Mouse (Mus musculus) intestine, postnatal 0 days (tissue): ENCODE data around the gene Prkcq. TPM values are rescaled to one million over a fixed set of nuclear protein-coding genes. Genes with fewer than 3 reads are reported as not detected.

Experiments used
- ATAC-seq: fragments of 200-750 bp; cut with Nextera tagmentation; 2 replicates; pipeline ENCODE4 v1.8.0; 2017; ENCODE audit warnings: mild to moderate bottlenecking, moderate TSS enrichment, moderate library complexity
- H3K27ac ChIP-seq: fragments of 300-500 bp; sonication (generic); 2 replicates; pipeline ENCODE4 v1.5.1; 2014; ENCODE audit warnings: mild to moderate bottlenecking, low read depth, low read length, moderate library complexity
- H3K27me3 ChIP-seq: fragments of 300-500 bp; sonication (generic); replicated peaks from 2 replicates; pipeline ENCODE4 v1.6.1; 2014; ENCODE audit warnings: low read length, mixed read lengths; ENCODE audit not compliant: control insufficient read depth, insufficient read depth
- H3K36me3 ChIP-seq: fragments of 300-500 bp; sonication (generic); 2 replicates; pipeline ENCODE4 v1.6.1; 2014; ENCODE audit warnings: mild to moderate bottlenecking, moderate library complexity; ENCODE audit not compliant: control insufficient read depth, insufficient read depth
- H3K4me1 ChIP-seq: fragments of 300-500 bp; sonication (generic); replicated peaks from 2 replicates; pipeline ENCODE4 v1.6.1; 2014; ENCODE audit warnings: antibody characterized with exemption, low read length, mixed read lengths; ENCODE audit not compliant: control insufficient read depth, insufficient read depth
- H3K4me2 ChIP-seq: fragments of 300-500 bp; sonication (generic); replicated peaks from 2 replicates; pipeline ENCODE4 v1.6.1; 2014; ENCODE audit warnings: low read depth, mild to moderate bottlenecking, moderate library complexity
- H3K4me3 ChIP-seq: fragments of 300-500 bp; sonication (generic); 2 replicates; pipeline ENCODE4 v1.5.1; 2014; ENCODE audit warnings: low read depth, low read length
- H3K9ac ChIP-seq: fragments of 300-500 bp; sonication (generic); 2 replicates; pipeline ENCODE4 v1.6.1; 2014; ENCODE audit warnings: mild to moderate bottlenecking, low read depth, low read length
- H3K9me3 ChIP-seq: fragments of 300-500 bp; sonication (generic); 2 replicates; pipeline ENCODE4 v1.6.1; 2016; ENCODE audit warnings: mixed run types; ENCODE audit not compliant: control insufficient read depth
- CTCF ChIP-seq: sonication (generic); IDR thresholded peaks from 2 replicates; pipeline ENCODE4 v1.5.1; 2016; ENCODE audit warnings: low read depth, mild to moderate bottlenecking, control low read depth, antibody characterized with exemption, moderate library complexity
- WGBS: fragments of 180-500 bp; shearing (Covaris S2); extraction: QIAGEN DNeasy Blood & Tissue Kit; methylation state at CpG from one replicate; pipeline ENCODE4 v1.1.7; 2014; 5-methylcytosine and 5-hydroxymethylcytosine counted together
- polyA plus RNA-seq: library from polyadenylated mRNA; unstranded; fragments of >200 nt; fragmentation: Nextera tagmentation; extraction: Ambion mirVana; gene quantifications from 2 replicates; pipeline ENCODE4 v1.2.1, GENCODE M21; 2015

Prkcq gene
- polyA plus RNA-seq, 1 experiment from 2014 or later, result 1.1 TPM

GRCm38 (mm10) chr2:11299366-11299765 is 127.5 kb downstream of the Prkcq start:
- Histone ChIP-seq H3K9me3 (no peaks in the 10 kb centered on the region), H3K36me3 (no peaks in the 10 kb centered on the region), H3K4me1 (no peaks in the 10 kb centered on the region), H3K4me3 (no peak overlapping the region), H3K27ac (no peak overlapping the region), H3K27me3 (no peaks in the 10 kb centered on the region), H3K4me2 (no peak overlapping the region), H3K9ac (no peak overlapping the region)
- WGBS, result 67% methylated on average over 1 of the region's 1 CpGs
- no peak for TF ChIP-seq CTCF
- ATAC-seq, result no peak

DNA sequence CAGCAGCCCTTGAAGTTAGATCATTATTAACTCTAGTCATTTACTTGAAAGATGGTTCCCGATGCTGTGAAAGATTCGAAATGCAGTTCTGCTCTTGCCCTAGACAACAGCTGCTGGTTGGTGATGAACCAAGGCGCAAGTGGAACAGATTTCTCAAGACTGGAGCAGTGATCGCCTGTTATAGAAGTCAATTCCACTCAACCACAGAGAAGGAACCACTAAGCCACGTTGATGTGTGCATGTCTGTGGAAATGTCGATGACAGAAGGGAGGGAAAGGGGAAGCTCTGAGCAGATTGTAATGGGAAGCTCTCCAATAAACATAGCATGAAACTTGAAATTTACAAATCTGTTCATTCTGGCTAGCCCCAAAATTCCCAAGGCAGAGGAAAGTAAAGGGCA is 128.5 kb downstream of the Prkcq start:
- 77% methylated on average over 6 of the region's 6 CpGs for WGBS
- TF ChIP-seq CTCF, result no peak
- Histone ChIP-seq H3K9ac (no peak overlapping the region), H3K9me3 (no peaks in the 10 kb centered on the region), H3K4me3 (no peak overlapping the region), H3K27ac (no peak overlapping the region), H3K36me3 (no peaks in the 10 kb centered on the region), H3K4me2 (no peak overlapping the region), H3K27me3 (no peaks in the 10 kb centered on the region), H3K4me1 (no peaks in the 10 kb centered on the region)
- ATAC-seq, result no peak

DNA sequence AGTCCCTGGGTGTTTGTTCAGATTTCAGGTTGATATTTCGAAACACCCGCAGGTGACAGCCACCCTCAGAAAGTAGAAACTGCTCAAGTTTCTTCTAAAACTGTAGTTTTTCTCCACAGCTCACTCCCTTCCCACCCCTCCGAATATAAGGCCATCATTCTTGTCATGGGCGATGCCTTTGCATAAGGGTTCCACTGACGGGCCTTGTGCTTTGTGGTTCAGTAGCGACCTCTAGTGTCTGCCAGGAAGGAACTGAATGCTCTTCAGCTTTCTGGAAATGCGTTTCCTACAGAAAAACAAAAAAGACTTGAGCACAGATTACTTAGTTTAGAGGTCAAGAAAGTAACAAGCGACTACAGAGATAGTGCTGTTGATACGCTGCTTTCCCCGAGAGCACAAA is 148.3 kb downstream of the Prkcq start:
- Histone ChIP-seq H3K4me2 (no peak overlapping the region), H3K4me1 (no peaks in the 10 kb centered on the region), H3K4me3 (no peak overlapping the region), H3K9ac (no peak overlapping the region), H3K9me3 (no peaks in the 10 kb centered on the region), H3K36me3 (no peaks in the 10 kb centered on the region), H3K27me3 (no peaks in the 10 kb centered on the region), H3K27ac (no peak overlapping the region)
- 40% methylated on average over 10 of the region's 10 CpGs for WGBS
- peak; percentile 80 for TF ChIP-seq CTCF
- no peak for ATAC-seq

DNA sequence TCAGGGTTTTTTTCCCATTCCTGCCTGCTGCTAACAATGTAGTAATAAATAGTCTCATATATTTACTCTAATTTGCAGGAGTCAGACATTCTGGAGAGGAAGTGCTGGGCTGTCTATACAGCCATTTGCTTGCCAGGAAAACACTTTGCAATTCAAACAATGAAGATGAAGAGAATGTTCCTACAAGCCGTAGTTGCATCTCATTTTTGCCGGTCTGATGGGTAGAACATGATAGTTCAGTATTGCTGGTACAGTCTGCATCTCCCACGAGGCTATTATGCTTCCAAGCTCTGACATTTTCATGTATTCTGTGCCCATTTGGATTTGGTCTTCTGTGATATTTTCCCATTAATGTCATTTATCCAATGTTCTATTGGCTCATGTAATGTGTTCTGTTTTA is 150.5 kb downstream of the Prkcq start:
- no peak overlapping the region for H3K27ac ChIP-seq
- H3K4me3 ChIP-seq, result no peak overlapping the region
- 63% methylated on average over 3 of the region's 3 CpGs for WGBS
- no peaks in the 10 kb centered on the region for H3K4me1 ChIP-seq
- TF ChIP-seq CTCF, result no peak
- H3K4me2 ChIP-seq, result no peak overlapping the region
- no peaks in the 10 kb centered on the region for H3K27me3 ChIP-seq
- H3K9me3 ChIP-seq, result no peaks in the 10 kb centered on the region
- H3K9ac ChIP-seq, result no peak overlapping the region
- no peaks in the 10 kb centered on the region for H3K36me3 ChIP-seq
- ATAC-seq, result no peak

GRCm38 (mm10) chr2:11327280-11327679 is 155.4 kb downstream of the Prkcq start:
- H3K4me2 ChIP-seq, result no peak overlapping the region
- no peak overlapping the region for H3K27ac ChIP-seq
- no peaks in the 10 kb centered on the region for H3K27me3 ChIP-seq
- TF ChIP-seq CTCF, result no peak
- H3K36me3 ChIP-seq, result no peaks in the 10 kb centered on the region
- ATAC-seq, result no peak
- no peak overlapping the region for H3K9ac ChIP-seq
- H3K9me3 ChIP-seq, result no peaks in the 10 kb centered on the region
- no peak overlapping the region for H3K4me3 ChIP-seq
- H3K4me1 ChIP-seq, result no peaks in the 10 kb centered on the region
- 52% methylated on average over 7 of the region's 7 CpGs for WGBS

DNA sequence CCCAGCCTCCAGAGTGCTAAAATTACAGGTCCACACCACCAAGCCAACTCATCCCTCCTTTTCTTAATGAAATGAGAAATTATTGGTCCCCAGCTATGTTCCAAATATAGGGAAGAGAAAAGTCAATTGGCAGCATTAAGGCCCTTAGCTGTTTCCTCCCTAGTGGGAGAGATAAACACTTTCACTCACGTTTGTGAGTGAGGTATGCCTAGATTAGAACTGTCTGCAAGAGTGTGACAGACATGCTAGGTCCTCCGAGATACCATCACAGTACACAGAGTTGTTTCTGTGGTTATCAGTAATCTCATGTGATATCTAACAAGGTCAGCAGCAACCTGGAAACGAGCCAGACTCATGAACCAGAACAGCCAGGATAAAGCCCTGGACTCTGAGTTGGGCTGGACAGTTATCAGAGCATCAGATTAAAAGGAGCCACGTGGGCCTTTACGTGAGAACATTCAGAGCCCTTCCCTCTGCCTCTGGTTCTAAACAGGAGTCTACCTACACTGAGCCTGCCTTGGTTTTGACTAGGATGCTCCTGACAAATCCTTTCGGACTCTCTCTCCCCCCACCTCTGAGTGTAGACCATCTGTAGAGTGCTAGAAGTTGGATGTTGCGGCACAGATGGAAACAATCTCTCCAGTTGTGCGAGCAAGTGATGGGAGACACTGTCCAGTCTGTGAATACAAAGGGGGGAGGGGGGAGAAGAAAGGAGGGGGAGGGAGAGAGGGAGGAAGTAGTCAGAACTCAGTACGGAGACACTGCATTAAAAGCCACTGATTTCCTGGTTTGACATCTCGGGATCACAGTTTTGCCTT is 157.7 kb downstream of the Prkcq start:
- no peak for TF ChIP-seq CTCF
- no peak for ATAC-seq
- 24% methylated on average over 10 of the region's 10 CpGs for WGBS

More for the DNA sequence above, 157.7 kb downstream of the Prkcq start:
- Histone ChIP-seq H3K36me3 (no peaks in the 10 kb centered on the region), H3K9me3 (no peaks in the 10 kb centered on the region), H3K4me1 (no peaks in the 10 kb centered on the region), H3K9ac (no peak overlapping the region), H3K27ac (no peak overlapping the region), H3K27me3 (no peaks in the 10 kb centered on the region), H3K4me3 (no peak overlapping the region), H3K4me2 (no peak overlapping the region)
